Mouse (Mus musculus): ENCODE measurements around the gene Prap1.

DNA sequence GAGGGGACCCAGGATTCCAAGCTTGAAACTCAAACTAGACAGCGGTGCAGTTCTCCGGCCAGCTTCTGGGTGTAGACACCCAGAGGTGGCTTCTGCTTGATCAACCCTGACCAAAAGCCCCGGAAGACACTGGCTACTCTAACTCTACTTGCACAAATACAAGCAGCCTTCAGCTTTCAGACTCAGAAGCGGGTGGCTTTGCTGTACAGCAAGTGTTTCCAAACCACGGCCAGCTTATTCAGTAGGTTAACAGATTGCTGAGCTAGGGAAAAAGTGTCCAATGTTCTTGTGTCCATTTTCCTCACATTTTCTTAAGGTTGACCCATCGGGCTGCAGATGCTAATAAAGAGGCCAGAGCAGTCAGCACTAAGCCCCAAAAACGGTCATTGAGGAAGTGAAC, 34.7 kb upstream of the Prap1 start:
- TF ChIP-seq CTCF (IDR thresholded peaks at IDR 0.05; ENCODE audit: low read depth) = no peak
- TF ChIP-seq EP300 (optimal IDR thresholded peaks at IDR 0.05) = no peak
